Mouse (Mus musculus) embryonic facial prominence, embryonic 11.5 days (tissue): ENCODE data around the gene Ndufs5. TPM values are rescaled to one million over a fixed set of nuclear protein-coding genes. Genes with fewer than 3 reads are reported as not detected.

Experiments used
- ATAC-seq: fragments of 200-750 bp; cut with Nextera tagmentation; replicated peaks from 2 replicates; pipeline ENCODE4 v1.8.0; 2017; ENCODE audit warnings: low read depth; ENCODE audit not compliant: insufficient number of reproducible peaks, low FRiP score, low TSS enrichment
- DNase-seq: peaks from one replicate; pipeline ENCODE4 v3.0.0-alpha.2; 2015; ENCODE audit warnings: low spot score
- H3K27ac ChIP-seq: fragments of 300-500 bp; sonication (generic); replicated peaks from 2 replicates; pipeline ENCODE4 v1.5.1; 2014; ENCODE audit warnings: mild to moderate bottlenecking, low read depth, low read length, control low read depth
- H3K27me3 ChIP-seq: fragments of 300-500 bp; sonication (generic); 2 replicates; pipeline ENCODE4 v1.6.1; 2014; ENCODE audit warnings: mild to moderate bottlenecking, low read length, moderate library complexity, mixed read lengths; ENCODE audit not compliant: control insufficient read depth, insufficient read depth
- H3K36me3 ChIP-seq: fragments of 300-500 bp; sonication (generic); replicated peaks from 2 replicates; pipeline ENCODE4 v1.6.1; 2014; ENCODE audit warnings: low read depth, mild to moderate bottlenecking, low read length, moderate library complexity, mixed read lengths; ENCODE audit not compliant: control insufficient read depth, insufficient read depth
- H3K4me1 ChIP-seq: fragments of 300-500 bp; sonication (generic); 2 replicates; pipeline ENCODE4 v1.6.1; 2014; ENCODE audit warnings: low read length, mixed read lengths; ENCODE audit not compliant: control insufficient read depth, insufficient read depth
- H3K4me2 ChIP-seq: fragments of 300-500 bp; sonication (generic); 2 replicates; pipeline ENCODE4 v1.6.1; 2014; ENCODE audit warnings: low read depth, mild to moderate bottlenecking, control low read depth, low read length, moderate library complexity
- H3K4me3 ChIP-seq: fragments of 300-500 bp; sonication (generic); 2 replicates; pipeline ENCODE4 v1.5.1; 2014; ENCODE audit warnings: low read depth, low read length, control low read depth
- H3K9ac ChIP-seq: fragments of 300-500 bp; sonication (generic); replicated peaks from 2 replicates; pipeline ENCODE4 v1.6.1; 2014; ENCODE audit warnings: mild to moderate bottlenecking, control low read depth, low read length
- H3K9me3 ChIP-seq: fragments of 300-500 bp; sonication (generic); replicated peaks from 2 replicates; pipeline ENCODE4 v1.6.1; 2016; ENCODE audit warnings: mild to moderate bottlenecking, low read length, inconsistent platforms, mixed read lengths; ENCODE audit not compliant: control insufficient read depth
- WGBS: fragments of 180-500 bp; shearing (Covaris S2); extraction: QIAGEN DNeasy Blood & Tissue Kit; methylation state at CpG from one replicate; pipeline ENCODE4 v1.1.7; 2014; 5-methylcytosine and 5-hydroxymethylcytosine counted together
- polyA plus RNA-seq: library from polyadenylated mRNA; unstranded; fragments of >200 nt; fragmentation: Nextera tagmentation; extraction: Ambion mirVana; gene quantifications from 2 replicates; pipeline ENCODE4 v1.2.1, GENCODE M21; 2014

Ndufs5 gene
- polyA plus RNA-seq, 1 experiment from 2014 or later = 308 TPM

DNA sequence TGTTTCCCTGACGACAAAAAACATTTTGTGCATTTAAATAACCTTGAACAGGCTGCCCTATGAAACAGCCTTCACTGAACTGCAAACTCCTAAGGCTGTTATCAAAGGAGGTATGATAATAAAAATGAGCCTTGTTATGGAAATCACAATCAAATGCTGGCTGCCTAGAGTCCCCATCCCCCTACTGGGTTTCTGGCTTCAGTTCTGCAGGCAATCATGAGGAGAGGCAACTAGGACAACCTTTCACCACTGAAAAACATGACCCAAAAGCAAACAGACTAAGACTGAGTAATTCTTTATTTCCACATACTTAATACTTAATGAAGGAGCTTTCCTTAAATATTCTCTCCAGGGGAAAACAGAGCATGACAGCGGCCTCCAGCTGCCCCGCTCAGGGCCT, 5.6 kb downstream of the Ndufs5 start:
- H3K4me2 ChIP-seq = no peak overlapping the region
- no peaks in the 10 kb centered on the region for H3K9me3 ChIP-seq
- DNase-seq (no peak), ATAC-seq (no peak)
- H3K27me3 ChIP-seq = no peaks in the 10 kb centered on the region
- H3K4me3 ChIP-seq = no peak overlapping the region
- WGBS = 85% methylated on average over 1 of the region's 3 CpGs
- H3K4me1 ChIP-seq = no peaks in the 10 kb centered on the region
- no peaks in the 10 kb centered on the region; the same call in 1 of the 2 replicates for H3K36me3 ChIP-seq
- no peak overlapping the region for H3K9ac ChIP-seq
- no peak overlapping the region for H3K27ac ChIP-seq

DNA sequence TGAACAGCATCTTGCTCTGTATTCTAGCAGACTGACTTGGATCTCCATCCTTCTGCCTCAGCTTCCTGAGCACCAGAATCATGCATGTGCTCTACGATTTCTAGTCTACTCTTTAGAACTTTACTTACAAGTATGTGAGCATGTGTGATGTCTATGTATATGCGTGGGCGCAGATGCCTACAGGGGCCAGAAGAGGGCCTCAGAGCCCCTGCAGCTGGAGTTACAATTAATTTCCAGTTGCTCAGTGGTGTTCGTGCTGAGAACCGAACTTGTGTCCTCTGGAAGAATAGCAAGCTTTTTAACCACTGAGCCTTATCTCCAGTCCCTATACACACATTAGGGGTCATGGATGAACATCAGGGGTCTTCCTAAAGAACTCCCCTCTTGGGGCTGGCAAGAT, 10.7 kb downstream of the Ndufs5 start:
- Histone ChIP-seq H3K27me3 (no peaks in the 10 kb centered on the region), H3K4me3 (no peak overlapping the region), H3K4me1 (no peaks in the 10 kb centered on the region), H3K36me3 (no peaks in the 10 kb centered on the region), H3K9ac (no peak overlapping the region), H3K4me2 (no peak overlapping the region), H3K9me3 (no peaks in the 10 kb centered on the region), H3K27ac (no peak overlapping the region)
- ATAC-seq (no peak), DNase-seq (no peak)
- WGBS = 94% methylated on average over 5 of the region's 5 CpGs

DNA sequence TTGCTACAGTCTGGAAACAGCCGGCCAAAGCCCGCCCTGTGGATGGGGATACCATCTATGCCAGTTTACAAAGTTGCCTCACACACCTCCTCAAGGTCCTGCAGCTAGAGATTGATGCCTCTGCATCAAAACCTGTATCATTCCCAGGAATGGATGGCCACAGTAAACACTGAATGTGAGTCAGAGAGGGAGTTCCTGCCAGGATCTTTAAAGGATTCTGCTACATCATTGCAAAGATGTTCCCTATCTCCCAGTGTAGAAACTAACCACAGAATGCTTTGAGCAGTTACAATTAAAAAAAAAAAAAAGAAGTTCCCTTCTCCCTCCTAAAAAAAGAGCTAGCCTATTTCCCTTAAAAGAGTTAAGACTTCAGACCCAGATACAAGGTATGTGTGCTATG, 12.7 kb downstream of the Ndufs5 start:
- H3K27ac ChIP-seq = no peak overlapping the region
- ATAC-seq (no peak), DNase-seq (no peak)
- no peaks in the 10 kb centered on the region for H3K9me3 ChIP-seq
- H3K4me2 ChIP-seq = no peak overlapping the region
- H3K27me3 ChIP-seq = no peaks in the 10 kb centered on the region
- no peaks in the 10 kb centered on the region for H3K4me1 ChIP-seq
- WGBS = 90% methylated on average over 2 of the region's 2 CpGs
- no peaks in the 10 kb centered on the region for H3K36me3 ChIP-seq
- no peak overlapping the region for H3K4me3 ChIP-seq
- no peak overlapping the region for H3K9ac ChIP-seq

DNA sequence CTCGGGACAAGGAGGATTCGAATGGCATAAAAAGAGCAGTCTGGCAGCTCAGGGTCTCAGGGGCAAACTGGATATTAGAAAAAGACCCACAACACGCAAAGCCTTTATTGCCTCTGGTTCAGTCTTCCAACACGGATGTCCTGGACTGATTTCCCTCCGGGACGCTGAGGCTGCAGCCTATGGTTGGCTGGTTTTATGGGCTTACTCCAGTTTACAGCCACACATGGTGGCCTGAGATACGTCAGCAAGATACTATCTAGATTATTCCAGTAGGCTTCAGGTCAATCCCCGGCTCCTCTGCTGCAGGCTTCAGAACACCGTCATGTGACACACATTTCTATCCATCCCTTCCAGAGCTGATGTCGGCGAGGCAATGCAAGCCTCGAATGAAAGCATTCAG, 24.6 kb downstream of the Ndufs5 start:
- DNase-seq (no peak), ATAC-seq (no peak)
- Histone ChIP-seq H3K4me3 (no peak overlapping the region), H3K9ac (no peak overlapping the region), H3K27ac (no peak overlapping the region), H3K27me3 (no peaks in the 10 kb centered on the region), H3K4me2 (no peak overlapping the region), H3K36me3 (no peaks in the 10 kb centered on the region), H3K9me3 (no peaks in the 10 kb centered on the region), H3K4me1 (no peaks in the 10 kb centered on the region)
- 87% methylated on average over 12 of the region's 12 CpGs for WGBS

DNA sequence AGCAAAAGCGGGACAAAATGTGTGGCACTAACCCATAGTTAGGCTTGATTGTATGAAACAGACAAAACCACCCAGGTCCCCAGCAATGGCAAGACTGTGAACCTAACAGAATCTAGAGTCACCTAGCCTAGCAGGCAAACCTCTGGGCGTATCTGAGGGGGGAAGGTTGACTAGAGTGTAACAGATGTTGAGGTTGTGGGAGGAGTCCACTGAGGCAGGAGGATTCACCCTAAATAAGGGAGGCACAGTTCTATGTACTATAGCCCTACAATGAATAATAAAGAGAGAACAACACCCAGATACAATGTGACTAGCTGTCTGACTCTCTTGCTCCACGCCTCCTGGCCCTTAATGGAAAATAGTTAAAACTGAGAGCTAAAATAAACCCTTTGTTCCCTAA, 25.9 kb downstream of the Ndufs5 start:
- no peak for DNase-seq
- Histone ChIP-seq H3K27me3 (no peaks in the 10 kb centered on the region), H3K36me3 (no peaks in the 10 kb centered on the region), H3K4me1 (peaks cover 4% of the 10 kb centered on the region; the same call in 1 of the 2 replicates), H3K4me3 (no peak overlapping the region), H3K27ac (no peak overlapping the region), H3K4me2 (no peak overlapping the region), H3K9me3 (no peaks in the 10 kb centered on the region), H3K9ac (no peak overlapping the region)
- WGBS = 86% methylated on average over 3 of the region's 3 CpGs
- no peak for ATAC-seq

DNA sequence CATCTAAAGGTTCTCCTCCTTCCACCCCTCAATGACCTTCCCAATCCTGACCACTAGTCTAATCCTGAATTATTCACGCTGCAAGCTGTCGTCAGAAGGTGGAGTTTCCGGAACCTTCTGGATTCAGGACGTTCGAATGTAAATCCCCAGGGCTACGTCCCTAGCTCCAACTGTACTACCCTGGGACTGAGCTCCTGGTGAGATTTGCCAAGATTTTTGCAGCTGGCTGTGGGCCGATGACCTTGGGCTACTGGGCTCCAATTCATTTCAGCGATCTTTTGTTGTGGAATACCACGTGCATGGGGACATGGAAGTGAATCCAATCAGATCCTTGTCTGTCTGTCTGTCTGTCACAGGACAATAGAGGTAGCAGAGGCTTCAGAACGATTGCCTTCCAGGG, 27.7 kb downstream of the Ndufs5 start:
- H3K36me3 ChIP-seq = no peaks in the 10 kb centered on the region
- H3K27ac ChIP-seq = no peak overlapping the region
- WGBS = 83% methylated on average over 10 of the region's 10 CpGs
- no peak overlapping the region for H3K9ac ChIP-seq
- no peak for ATAC-seq
- peaks cover 8% of the 10 kb centered on the region; the same call in 1 of the 2 replicates for H3K4me1 ChIP-seq
- DNase-seq = no peak
- no peak overlapping the region for H3K4me2 ChIP-seq
- no peaks in the 10 kb centered on the region for H3K9me3 ChIP-seq
- H3K4me3 ChIP-seq = no peak overlapping the region
- peaks cover 9% of the 10 kb centered on the region; the same call in 1 of the 2 replicates for H3K27me3 ChIP-seq

DNA sequence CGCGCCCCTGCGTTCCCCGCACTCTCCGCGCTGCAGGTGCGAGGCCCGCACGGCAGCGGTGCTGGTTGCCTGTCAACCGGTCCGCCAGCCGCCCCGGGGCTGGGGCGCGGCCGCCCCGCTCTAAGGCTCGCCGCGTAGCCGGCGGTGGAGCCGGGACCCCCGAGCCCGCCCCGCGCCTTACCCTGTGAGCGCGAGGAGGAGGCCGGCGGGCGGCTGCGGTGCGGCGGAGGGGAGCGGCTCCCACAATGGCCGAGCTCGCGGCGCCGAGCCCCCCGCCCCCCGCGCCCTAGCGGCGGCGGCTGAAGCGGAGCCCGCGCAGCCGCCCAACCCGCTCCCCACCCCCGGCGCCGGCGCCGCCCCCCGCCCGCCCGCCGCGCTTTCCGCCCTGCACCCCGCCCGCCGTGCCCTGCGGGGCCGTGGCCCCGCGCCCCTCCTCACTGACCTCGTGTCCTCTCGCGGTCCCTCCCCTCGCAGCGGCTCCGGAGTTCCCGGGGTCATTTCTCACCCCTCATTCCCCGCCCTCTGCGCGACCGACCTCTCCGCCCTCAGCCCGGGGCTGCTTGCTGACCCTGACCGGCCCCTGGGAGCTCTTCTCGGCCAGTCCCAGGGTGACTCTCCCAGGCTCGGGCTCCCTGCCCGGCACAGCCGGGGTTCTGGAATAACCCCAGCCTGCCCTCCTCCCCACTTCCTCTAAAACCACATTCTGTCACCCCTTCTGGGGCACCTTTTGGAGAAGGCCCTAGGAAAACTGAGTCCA, 30.8 kb downstream of the Ndufs5 start:
- Histone ChIP-seq H3K36me3 (no peaks in the 10 kb centered on the region), H3K9ac (peak overlapping the region; percentile 74), H3K9me3 (no peaks in the 10 kb centered on the region), H3K27me3 (peaks cover 9% of the 10 kb centered on the region; the same call in 1 of the 2 replicates), H3K4me2 (peak overlapping the region; percentile 89), H3K27ac (peak overlapping the region; percentile 47; the same call in 1 of the 2 replicates), H3K4me1 (peaks cover 8% of the 10 kb centered on the region; the same call in 1 of the 2 replicates), H3K4me3 (peak overlapping the region; percentile 75)
- DNase-seq (peak; percentile 59), ATAC-seq (peak; percentile 22; the same call in 1 of the 2 replicates)
- under 1% methylated on average over 56 of the region's 89 CpGs for WGBS

DNA sequence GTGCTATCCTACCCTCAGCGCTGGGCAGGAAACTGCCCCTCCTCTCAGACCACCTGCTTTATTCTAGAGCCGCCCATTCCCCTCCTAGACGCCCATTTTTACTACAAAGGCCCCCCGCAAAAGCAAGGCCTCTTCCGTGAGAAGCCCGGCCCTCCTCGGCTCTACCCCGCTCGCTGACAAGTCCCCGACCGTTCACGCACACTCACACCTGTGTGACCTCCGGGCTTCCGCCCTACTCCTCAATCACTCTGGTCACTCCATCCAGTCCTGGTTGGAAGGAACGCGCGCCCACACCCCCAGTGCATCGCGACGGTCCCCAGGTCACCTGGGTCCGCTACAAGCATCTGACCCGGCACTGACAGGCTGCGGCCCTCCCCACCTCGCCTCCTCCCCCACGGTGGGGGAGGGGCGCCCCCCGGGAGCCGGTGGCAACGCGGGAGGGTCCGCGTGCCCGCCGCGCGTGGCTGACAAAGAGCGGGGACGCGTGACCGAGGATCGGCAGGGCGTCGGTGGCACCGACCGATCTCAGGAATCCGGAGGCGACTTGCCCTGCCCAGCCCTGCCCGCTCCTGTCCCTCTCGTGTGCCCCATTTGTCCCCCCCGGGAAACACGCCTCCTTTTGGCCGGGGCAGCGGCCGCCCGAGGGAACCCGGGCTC, 31.5 kb downstream of the Ndufs5 start:
- under 1% methylated on average over 54 of the region's 56 CpGs for WGBS
- H3K27ac ChIP-seq = peak overlapping the region; percentile 47; the same call in 1 of the 2 replicates
- peak overlapping the region; percentile 74 for H3K9ac ChIP-seq
- DNase-seq = no peak
- H3K36me3 ChIP-seq = no peaks in the 10 kb centered on the region
- peaks cover 8% of the 10 kb centered on the region; the same call in 1 of the 2 replicates for H3K4me1 ChIP-seq
- no peaks in the 10 kb centered on the region for H3K9me3 ChIP-seq
- peak overlapping the region; percentile 89 for H3K4me2 ChIP-seq
- ATAC-seq = peak; percentile 57; the same call in 1 of the 2 replicates
- peaks cover 9% of the 10 kb centered on the region; the same call in 1 of the 2 replicates for H3K27me3 ChIP-seq
- H3K4me3 ChIP-seq = peak overlapping the region; percentile 75
